Mouse (Mus musculus) cerebellum, postnatal 25 days (tissue): ENCODE measurements at regions not wholly inside any gene's neighbourhood (a gene's known extent, or its start where the extent isn't known, plus 50 kb on each side); places are given as distances from the start of the nearest gene placed in this dataset.

Experiments used
- DNase-seq, 2 experiments: peaks; one replicate each; pipeline ENCODE4 v3.0.0; 2021; ENCODE audit warnings: mixed read lengths in 2 of 2

- no peak for DNase-seq
Observed at GRCm38 (mm10) chr3:130883928-130884327, 153.7 kb upstream of the Rpl34 start.

- DNase-seq: no peak
Observed at GRCm38 (mm10) chr3:130883319-130883718, 153.1 kb upstream of the Rpl34 start.

- no peak for DNase-seq
Observed at GRCm38 (mm10) chr3:130880482-130880881, 150.3 kb upstream of the Rpl34 start.

- no peak for DNase-seq
Observed at GRCm38 (mm10) chr3:130879463-130879862, 149.3 kb upstream of the Rpl34 start.

- no peak for DNase-seq
Observed at GRCm38 (mm10) chr3:130878834-130879233, 148.6 kb upstream of the Rpl34 start.

GRCm38 (mm10) chr3:130877981-130878380, 147.8 kb upstream of the Rpl34 start:
- DNase-seq: no peak

- DNase-seq: no peak
Observed at GRCm38 (mm10) chr3:130873745-130874144, 143.5 kb upstream of the Rpl34 start.

- DNase-seq: no peak
Observed at GRCm38 (mm10) chr3:130866952-130867632, 136.9 kb upstream of the Rpl34 start.

- no peak for DNase-seq
Observed at GRCm38 (mm10) chr3:130864783-130865182, 134.6 kb upstream of the Rpl34 start.

- DNase-seq: no peak
Observed at GRCm38 (mm10) chr3:130863376-130863775, 133.2 kb upstream of the Rpl34 start.

GRCm38 (mm10) chr3:130860315-130860714, 130.1 kb upstream of the Rpl34 start:
- DNase-seq: no peak

- no peak for DNase-seq
Observed at GRCm38 (mm10) chr3:130853866-130854265, 123.7 kb upstream of the Rpl34 start.

- no peak for DNase-seq
Observed at GRCm38 (mm10) chr3:130850766-130851308, 120.6 kb upstream of the Rpl34 start.

- DNase-seq: no peak
Observed at GRCm38 (mm10) chr3:130841755-130842154, 111.6 kb upstream of the Rpl34 start.

- DNase-seq: no peak
Observed at GRCm38 (mm10) chr3:130839924-130840440, 109.8 kb upstream of the Rpl34 start.

- no peak for DNase-seq
Observed at GRCm38 (mm10) chr3:130838626-130839422, 108.6 kb upstream of the Rpl34 start.

GRCm38 (mm10) chr3:130833722-130834121, 103.5 kb upstream of the Rpl34 start:
- DNase-seq: no peak

GRCm38 (mm10) chr3:130833082-130833481, 102.9 kb upstream of the Rpl34 start:
- DNase-seq: no peak

GRCm38 (mm10) chr3:130831788-130832187, 101.6 kb upstream of the Rpl34 start:
- no peak for DNase-seq

- DNase-seq: no peak
Observed at GRCm38 (mm10) chr3:130828346-130828745, 98.1 kb upstream of the Rpl34 start.

- no peak for DNase-seq
Observed at GRCm38 (mm10) chr3:130827934-130828333, 97.7 kb upstream of the Rpl34 start.

- DNase-seq: no peak
Observed at GRCm38 (mm10) chr3:130827021-130827420, 96.8 kb upstream of the Rpl34 start.

- DNase-seq: no peak
Observed at GRCm38 (mm10) chr3:130819837-130820098, 89.6 kb upstream of the Rpl34 start.
